Mouse (Mus musculus) embryo, embryonic 9.5 days (tissue): Measurements from ENCODE around the gene Lefty2.

Experiments
- DNase-seq: peaks from one replicate; pipeline ENCODE4 v3.0.0-alpha.2; 2017; ENCODE audit errors: extremely low spot score

Gene Lefty2

DNA sequence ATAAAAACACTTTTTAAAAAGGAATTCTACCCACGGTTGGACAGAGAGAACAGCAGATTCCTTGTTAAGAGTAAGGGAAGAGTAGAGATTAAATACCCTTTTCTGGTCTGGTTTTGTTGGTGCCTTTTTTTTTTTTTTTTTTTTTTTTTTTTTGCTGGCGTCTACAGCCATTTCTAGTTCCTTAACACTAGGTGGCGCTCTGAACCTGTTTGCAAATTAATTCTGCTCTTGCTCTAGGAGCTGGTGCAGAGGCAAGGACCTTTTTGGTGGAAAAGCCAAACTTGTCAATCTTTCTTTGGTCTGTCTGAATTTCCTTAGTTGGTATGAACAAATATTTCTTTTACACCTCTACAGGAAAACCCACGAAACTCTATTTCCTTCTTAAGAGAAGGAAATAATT, 8.2 kb downstream of the Lefty2 start:
- peak; percentile 41 for DNase-seq

DNA sequence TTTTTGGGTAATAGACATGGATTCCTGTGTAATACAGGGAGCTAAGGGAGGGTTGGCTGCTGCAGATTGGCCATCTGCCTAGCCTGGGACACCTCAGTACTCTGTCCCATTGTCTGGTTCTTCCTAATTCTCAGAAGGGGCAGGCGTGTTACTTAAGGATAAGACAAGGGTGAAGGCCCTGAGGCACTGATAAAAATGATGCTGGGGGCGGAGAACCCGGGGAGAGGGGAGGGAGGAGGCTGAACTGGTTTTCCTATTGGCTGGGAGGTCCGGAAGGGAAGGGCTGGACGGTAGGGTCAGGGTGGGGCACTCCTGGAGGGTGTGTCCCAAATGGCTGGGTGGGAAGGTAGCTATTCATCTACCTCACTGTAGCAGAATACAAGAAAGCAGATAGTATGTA, 10.0 kb downstream of the Lefty2 start:
- no peak for DNase-seq

DNA sequence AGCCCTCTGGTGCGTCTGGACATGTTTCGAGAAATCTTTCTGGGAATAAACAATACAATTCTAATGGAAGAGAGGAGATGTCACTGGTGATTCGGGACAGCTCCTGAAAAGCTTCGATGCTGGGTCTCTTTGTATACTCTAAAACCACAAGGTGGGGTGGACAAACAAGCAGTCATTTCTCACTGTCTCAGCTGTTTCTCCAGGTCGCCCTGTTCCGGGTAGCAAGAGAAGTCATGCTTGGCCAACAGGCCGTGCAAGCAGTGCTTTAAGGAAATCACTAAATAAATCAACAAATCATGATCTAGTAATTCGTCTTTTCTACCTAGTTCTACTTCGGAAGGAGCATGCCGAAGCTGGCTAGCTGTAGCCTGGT, 10.7 kb downstream of the Lefty2 start:
- no peak for DNase-seq

DNA sequence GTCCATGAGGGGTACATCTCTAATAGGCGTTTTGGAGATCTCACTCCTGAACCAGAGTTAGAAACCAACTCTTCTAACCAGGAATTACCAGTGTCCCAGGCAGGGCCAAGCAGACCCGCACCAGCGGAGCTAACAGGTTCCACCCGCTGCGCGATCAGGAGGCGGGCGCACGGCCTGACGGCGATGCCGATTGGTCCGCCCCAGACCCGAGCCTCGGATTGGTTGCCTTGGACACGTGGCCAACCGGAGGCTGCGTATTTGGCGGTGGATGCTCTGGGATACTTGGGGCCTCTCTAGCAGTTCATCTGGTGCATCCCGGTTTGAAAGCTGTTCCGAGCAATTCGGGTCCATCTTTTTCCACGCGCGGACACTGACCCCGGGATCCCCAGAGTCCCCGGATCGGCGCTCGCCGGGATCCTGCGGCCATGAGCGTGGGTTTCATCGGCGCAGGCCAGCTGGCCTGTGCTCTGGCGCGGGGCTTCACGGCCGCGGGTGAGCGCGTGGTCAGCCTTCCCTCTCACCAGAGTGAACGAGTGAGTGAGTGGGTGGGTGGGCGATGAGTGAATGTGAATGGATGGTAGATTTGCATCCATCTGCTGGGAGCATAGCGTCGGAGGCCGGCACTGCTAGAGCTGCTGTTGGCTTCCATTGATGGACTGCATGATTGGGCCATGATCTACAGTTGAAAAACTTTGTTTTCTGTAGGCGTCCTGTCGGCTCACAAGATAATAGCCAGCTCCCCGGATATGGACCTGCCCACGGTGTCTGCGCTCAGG, 11.3 kb downstream of the Lefty2 start, which contains the start of gene Pycr2:
Gene Pycr2, plus strand, starts transcription at position 255 of the 776 bp plus-strand sequence.
- DNase-seq: peak; percentile 94

DNA sequence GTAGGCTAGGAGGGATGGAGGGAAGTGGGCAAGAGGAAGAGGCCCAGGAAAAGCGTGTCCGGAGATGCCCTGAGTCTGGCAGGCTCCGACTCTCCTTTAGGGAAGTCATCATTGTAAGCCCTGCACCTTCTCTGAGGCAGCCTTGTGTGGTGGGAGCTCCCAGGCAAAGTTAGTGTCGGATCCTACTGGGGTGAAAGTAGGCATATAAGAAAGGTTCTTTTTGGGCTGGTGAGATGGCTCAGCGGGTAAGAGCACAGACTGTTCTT, 11.8 kb downstream of the Lefty2 start:
- no peak for DNase-seq

DNA sequence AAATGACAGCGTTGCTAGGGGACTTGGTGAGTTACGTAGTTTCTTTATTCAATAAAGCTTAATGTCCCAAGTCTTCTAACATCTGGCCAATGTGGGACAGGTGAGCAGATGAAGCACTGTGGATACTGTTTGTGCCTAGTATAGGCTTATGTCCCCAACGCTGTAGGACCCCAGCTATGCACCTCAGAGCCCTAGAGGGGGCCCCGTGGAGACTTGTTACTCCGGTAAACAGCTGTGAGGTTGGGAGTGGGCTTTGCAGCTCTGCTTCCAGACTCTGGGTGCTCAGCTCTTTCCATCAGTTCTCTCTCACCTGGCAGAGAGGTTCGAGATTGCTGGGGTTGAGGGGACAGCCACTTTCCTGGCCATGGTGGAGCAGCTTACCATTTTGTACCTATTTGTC, 12.4 kb downstream of the Lefty2 start:
- DNase-seq: no peak

DNA sequence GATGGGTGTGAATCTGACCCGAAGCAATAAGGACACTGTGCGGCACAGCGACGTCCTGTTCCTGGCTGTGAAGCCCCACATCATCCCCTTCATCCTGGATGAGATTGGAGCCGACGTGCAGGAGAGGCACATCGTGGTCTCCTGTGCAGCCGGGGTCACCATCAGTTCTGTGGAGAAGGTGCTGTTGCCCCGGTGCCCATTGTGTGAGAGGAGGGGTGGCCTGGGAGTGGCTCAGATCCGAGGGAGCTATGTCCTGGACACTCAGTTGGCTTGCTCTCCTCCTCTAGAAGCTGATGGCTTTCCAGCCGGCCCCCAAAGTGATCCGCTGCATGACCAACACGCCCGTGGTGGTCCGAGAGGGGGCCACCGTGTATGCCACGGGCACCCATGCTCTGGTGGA, 13.0 kb downstream of the Lefty2 start:
- DNase-seq: no peak

DNA sequence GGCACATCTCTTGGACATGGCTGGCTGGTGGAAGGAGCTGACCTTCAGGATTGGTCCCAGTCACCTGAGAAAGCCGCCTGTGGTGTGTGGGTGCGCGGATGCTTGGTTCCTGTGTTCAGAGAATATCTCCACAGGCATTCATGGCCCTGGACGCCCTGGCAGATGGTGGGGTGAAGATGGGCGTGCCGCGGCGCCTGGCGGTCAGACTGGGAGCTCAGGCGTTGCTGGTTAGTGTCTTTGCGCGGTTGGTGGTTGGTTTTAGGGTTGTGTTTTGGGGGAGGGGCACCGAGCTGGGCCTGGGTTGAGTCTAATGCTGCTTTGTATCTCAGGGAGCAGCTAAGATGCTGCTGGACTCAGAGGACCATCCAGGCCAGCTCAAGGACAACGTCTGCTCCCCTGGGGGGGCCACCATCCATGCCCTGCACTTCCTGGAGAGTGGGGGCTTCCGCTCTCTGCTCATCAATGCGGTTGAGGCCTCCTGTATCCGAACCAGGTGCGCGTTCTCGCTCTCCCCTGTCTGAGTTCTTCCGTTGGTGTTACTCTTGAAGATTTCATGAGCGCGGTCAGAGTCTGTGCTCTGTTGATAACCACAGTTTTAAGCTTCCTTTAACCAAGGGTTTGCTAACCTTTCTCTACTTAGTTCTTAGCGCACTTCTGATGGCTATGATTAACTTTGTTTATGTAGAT, 13.7 kb downstream of the Lefty2 start:
- DNase-seq: no peak

DNA sequence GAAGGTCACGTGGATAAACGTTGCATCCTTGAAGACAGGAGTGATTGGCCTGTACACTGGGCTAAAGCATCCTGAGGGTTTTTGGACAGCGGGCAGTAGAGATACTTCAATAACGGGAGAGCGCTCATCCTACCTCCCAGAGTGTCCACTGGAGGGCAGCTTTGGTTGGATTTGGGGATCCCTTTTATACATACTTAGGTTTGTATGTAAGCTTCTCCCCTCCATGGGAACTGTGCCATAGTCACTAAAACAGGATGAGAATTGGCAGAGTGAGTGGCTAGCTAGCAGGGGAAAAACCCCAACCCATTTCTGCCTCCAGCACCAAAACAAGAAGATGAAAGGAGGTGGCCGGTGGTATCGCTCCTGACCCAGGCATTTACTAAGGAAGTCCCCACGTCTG, 18.2 kb downstream of the Lefty2 start:
- no peak for DNase-seq

DNA sequence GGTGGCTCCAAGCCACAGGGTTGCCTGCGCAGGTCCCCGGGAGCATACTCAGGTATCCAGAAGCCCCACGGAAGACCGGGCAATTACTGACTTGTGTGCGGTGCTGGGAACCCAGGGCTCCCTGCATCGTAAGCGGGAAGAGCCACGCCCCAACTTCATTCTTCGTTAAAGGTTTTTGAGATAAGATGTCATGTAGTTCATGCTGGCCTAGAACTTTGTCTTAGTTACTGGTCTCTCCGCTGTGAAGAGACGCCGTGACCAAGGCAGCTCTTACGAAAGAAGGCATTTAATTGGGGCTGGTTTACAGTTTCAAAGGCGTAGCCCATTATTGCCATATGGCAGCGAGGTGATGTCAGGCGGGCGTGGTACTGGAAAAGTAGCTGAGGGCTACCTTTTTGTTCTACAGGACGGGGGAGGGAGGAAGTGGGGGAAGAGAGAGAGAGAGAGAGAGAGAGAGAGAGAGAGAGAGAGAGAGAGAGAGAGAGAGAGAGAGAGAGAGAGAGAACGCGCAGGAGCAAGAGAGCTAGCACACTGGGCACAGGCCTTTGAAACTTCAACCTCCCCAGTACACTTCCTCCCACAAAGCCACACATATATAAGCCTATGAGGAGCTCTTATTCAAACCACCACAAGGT, 18.9 kb downstream of the Lefty2 start:
- DNase-seq: no peak

DNA sequence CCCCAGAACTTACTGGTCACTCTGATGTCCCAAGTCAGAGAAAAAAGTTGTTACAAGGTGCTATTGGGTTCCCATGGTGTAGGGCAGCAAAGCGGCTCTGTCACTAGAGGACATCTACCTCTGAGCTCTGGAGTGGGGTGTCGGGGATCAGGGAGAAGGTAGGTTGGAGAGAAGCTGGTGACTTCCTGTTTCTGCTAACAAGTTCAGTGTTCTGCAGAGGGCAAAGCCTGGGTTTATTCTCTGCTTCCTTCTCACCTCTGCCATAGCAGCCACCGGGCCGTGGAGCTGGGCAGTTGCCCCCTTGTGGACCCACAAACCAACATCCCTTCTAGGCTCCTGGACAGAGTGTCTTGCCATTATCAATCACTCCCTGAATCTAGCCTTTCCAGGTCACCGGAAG, 19.9 kb downstream of the Lefty2 start:
- DNase-seq: no peak

DNA sequence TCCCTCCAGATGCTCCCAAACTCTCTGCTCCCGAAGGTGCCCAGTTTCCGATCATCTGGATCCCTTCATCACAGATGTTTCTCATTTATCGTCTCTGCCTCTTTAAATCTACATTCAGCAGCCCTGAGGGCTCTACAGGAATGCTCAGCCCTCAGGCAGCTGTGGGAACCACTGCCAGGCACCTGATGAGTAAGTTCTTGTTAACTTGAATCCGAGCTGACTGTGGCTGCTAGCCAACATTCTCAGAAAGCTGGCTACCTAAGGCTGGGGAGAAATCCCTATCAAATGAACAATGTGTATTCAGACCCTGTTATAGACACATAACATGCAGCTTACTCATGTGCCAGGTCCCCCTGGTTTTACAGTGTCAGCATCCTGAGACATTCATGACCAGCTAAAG, 20.9 kb downstream of the Lefty2 start:
- no peak for DNase-seq

DNA sequence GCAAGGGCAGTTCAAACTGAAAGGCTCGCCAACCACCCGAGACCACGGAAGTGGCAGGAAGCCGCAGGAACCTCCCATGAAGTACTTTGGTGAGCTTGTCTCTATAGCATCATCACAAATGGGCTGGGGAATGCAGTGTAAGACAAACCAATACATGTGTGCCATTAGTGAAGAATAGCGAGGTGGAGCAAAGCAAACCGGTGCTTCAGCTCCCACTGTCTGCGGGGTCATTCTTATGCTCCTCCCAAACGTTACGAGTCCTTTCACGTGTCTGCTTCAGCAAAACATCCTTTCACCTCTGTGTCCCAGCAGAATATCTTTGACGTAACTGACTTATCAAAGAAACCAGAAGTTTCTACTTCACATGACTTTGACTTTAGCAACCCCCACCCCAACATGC, 23.5 kb downstream of the Lefty2 start:
- no peak for DNase-seq

DNA sequence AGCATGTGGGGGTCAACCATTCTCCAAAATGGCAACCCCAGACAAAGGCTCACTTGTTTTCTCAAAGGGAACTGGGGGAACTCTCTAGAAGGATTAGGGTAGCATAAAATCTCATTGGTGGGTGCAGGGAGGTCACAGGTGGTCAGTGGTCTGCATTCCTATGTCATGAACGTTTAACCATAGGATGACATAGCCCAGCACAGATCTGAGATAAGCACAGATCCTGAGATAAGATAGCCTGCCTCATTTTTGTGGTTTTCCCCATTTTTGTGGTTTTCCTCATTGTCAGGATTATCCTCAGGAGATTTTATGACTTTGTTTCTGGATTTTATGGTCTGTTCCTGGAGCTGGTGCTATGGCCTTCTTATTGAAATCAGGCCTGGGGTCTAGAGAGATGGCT, 24.1 kb downstream of the Lefty2 start:
- DNase-seq: no peak

DNA sequence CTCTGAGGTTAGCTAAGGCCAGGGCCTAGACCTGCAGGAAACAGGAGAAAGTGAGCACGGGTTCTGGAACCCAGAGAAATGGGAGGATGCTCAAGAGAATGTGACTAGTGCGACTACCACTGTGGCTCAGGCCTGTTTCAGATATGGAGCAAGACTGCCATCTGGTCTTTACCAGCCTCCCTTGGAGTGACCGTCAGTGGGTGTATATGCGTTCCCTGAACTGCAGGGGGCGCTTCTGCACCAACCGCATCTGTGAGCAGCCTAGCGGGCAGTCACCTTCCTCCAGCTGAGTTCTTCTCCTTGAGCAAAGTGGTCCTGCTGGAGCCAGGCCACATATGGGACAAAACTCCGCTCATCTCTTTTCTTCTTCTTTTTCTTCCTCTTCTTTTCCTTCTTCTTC, 26.8 kb downstream of the Lefty2 start:
- no peak for DNase-seq

DNA sequence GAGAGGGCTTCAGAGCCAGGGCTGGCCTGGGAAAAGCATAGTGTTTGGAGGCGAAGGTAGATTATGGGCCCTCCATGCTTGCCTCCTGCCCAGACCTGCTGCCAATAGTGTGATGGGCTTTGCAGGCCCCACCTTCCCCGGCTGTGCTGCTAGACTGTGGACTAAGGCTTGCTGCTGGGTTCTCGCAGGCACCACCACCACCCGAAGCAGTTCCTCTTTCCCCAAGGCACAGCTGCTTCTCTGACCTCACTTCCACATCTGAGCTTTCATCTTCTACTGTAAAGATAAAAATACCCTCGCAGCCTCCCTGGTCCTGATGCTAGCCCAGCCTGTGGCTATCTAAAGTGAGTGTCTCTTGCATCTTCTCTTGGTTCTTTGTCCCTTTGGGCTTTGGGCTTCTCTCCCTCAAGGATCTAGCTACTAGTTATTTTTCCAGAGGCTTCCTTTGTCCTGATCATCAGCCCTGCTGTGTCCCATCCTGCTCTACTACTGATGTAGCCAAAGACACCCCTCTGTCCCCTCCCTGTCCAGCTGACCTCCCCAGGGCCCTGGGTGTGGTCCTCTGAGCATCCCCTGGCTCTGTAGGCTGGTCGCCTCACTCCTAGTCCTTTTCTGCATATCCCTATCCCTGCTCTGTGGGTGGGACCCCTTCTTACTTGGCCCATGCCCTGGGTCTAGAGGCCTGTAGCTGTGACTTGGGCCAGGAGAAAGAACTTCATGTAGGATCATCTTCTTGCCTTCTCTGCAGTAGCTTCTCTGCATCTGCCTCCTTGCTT, 29.6 kb downstream of the Lefty2 start:
- no peak for DNase-seq

DNA sequence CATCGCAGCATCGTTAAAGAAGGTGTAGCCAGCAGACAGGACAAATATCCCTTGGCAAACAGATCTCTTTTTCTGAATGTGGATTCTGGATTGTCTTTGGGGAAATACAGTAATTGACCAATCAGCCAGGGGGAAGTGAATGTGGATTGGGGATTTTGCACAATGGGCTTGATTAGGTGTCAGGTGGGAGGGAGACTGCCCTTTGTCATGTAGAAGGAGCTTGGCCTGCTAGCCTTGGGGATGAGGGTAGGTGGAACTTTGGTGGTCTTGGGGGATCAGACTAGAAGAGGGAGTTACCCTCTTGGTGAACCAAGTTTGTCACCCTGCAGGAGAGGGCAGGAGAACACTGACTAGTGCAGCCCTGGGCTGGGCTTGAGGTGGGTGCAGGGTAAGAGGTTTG, 31.8 kb downstream of the Lefty2 start:
- DNase-seq: no peak

DNA sequence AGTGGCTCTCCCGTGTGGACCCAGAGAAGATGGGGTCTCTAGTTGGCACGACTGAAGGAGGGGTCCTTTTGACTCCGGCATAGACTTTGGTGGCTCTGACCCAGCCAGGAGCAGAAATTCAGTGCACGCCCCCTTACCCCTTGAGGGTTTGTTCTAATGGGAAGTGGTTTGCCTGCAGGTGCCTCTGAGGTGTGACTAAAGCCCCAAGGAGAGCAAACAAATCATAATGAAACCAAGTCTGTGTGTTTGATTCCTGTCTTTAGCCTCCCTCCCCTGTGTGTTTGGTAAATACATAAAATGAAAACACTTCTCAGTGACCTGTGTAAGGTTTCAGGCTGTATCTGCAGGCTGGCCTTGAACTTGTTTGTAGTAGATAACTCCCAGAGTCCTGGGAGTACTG, 33.4 kb downstream of the Lefty2 start:
- no peak for DNase-seq

DNA sequence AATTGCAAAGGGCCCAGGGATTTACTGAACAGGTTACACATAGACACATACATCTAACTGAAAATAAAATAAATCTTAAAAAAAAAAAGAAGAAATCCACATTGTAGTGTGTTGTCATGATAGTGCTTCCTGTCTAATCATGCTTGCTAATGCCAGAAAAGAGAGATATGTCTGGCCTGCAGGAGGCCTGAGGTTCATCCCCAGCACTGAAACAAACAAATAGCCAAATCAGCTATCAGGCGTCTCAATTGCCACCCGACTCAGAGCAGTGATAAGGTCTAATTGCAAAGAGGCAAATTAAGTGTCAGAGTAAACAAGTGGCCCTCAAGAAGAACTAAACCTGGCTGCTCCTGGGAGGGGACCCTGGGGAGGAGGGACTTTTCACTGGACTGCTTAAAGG, 36.7 kb downstream of the Lefty2 start:
- DNase-seq: no peak

DNA sequence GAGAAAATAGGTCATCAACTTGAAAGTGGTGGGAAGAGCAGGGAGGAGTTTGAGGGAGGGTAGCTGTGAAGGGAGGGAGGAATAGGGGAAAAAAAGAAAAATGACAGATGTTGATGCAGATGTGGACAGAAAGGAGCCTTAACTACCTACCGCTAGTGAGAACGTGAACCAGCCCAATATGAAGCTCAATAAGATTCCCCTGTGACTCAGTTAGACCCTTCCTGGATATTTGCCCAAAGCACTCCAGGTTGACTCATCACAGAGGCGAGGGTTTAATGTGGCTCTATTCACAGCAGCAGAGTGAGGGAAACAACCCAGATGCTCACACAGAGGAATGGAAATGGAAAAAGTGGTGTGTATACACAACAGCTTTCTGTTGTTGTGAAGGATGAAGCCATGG, 38.2 kb downstream of the Lefty2 start:
- no peak for DNase-seq

DNA sequence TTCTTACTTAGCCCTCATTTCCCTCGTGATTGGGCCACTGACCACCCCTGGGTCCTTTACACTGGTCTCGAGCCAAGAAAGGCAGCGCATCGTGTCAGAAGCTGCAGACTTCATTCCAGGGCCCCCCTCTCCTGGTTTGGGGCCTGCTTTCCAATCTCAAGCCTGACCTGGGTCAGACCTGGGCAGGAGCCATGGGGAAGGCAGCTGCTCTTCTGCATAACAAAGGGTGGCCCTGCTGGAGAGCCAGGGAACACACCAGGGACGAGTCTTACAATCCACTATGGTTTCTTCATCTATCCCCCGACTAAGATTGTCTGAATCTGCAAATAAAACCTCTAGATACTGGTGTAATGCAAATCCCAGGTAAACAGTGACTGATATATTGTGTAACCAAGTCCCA, 40.8 kb downstream of the Lefty2 start:
- DNase-seq: no peak
